Mouse (Mus musculus): ENCODE results near the gene Nbdy. TPM values are rescaled to one million over a fixed set of nuclear protein-coding genes. Genes with fewer than 3 reads are reported as not detected.
A peak's percentile ranks its signal among the peaks of the same experiment; 100 is the strongest.

Nbdy gene
- polyA plus RNA-seq (2012; ENCODE audit: insufficient read depth, insufficient read length, missing spikeins) = 20.5 and 21.5 TPM in 2 replicates

DNA sequence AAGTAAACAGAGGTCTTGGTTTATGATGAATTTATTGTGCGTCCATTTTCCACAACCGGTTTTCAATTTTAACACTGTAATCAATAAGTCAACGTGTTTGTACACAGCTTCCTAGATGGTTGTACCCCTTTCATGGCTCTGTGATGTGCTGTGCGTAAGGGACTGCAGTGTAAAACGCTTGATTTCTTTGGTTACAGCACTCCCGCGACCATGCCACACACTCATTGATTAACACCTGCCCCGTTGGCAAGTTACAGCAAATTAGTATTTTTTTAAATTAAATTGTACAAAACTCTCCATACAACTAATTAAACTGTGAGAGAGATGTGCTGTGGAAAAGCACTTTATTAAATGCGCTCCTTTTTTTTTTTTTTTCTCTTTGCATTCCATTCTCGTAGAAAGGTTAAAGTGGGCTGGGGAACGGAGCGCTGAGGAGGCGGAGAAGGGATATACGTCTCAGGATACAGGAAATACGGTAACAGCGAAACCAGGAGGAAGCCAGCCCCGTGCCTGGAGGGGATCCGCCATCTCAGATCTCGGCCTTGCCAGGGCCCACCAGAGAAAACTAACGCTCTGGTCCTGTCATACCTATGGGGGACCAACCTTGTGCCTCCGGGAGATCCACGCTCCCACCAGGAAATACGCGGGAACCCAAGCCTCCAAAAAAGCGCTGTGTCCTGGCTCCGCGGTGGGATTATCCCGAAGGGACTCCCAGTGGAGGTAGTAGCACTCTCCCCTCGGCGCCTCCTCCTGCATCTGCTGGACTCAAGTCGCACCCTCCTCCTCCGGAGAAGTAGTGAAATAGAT is at the start of gene Nbdy:
Gene Nbdy, plus strand, starts transcription at position 481 of the 807 bp plus-strand sequence.
- peak within 1 kb of the TSS; percentile 79 for H3K4me3 ChIP-seq (ENCODE audit: insufficient read depth, low read depth, low read length)
- H3K27ac ChIP-seq (replicated peaks; ENCODE audit: low read depth, low read length) = peak within 1 kb of the TSS; percentile 80
- no peaks in the 10 kb centered on the region for H3K4me1 ChIP-seq (ENCODE audit: control insufficient read depth, insufficient read depth, insufficient read length, low read length)

DNA sequence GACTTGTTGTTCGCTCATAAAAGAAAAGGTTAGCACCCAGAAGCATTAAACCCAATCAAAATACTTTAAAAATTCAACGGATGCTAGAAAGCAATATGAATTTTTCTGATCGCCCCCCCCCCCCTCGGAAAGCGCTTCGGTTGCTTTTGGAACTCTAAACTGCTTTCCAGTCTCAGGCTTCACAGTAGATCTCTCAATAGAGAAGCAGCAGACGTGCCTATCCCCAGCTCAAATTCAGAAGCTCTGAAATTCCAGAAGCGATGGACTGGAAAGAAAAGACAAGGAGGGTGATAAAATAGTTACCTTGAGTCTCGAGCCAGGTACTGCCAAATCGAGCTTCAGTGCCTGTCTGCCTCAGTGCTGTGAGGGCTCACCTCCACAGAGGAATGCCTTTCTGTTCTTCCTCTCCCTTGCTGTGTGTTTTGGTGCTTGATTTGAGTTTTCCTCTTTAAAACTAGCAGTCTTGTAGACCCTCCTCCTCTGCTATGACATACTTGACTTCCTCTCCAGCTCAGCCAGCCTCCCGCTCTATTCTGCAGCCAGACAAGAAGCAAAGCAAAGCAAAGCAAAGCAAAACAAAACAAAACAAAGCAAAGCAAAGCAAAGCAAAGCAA is 27.5 kb upstream of the Nbdy start, which contains the start of gene Kctd12b:
Gene Kctd12b, minus strand, starts transcription at position 610 of the 614 bp plus-strand sequence.
- H3K4me3 ChIP-seq (ENCODE audit: insufficient read depth, low read depth, low read length) = peak within 1 kb of the TSS; percentile 92
- H3K27ac ChIP-seq (replicated peaks; ENCODE audit: low read depth, low read length) = peak within 1 kb of the TSS; percentile 95
- no peaks in the 10 kb centered on the region; the same call in 1 of the 2 replicates for H3K4me1 ChIP-seq (ENCODE audit: control insufficient read depth, insufficient read depth, insufficient read length, low read length)

DNA sequence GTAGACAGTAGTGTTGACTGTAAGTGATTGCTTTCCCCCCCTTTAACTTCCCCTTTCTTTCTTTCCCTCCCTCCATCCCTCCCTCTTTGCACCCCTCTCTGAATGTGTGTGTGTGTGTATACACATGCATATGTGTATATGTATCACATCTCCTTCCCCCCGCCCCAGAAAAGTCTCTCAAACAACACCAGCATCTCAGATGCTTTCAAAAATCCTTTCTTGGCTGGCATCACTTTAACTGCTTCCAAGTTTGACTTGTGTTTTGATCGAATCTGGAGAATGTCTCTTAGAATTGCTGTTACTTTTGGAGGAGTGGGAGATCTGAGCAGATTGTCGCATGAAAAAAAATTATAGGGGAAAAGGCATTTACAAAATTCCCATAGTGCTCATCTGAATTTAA is 22.9 kb upstream of the Nbdy start:
- Histone ChIP-seq H3K4me3 (ENCODE audit: insufficient read depth, low read depth, low read length) (no peak overlapping the region), H3K4me1 (ENCODE audit: control insufficient read depth, insufficient read depth, insufficient read length, low read length) (no peaks in the 10 kb centered on the region), H3K27ac (replicated peaks; ENCODE audit: low read depth, low read length) (no peak overlapping the region)

DNA sequence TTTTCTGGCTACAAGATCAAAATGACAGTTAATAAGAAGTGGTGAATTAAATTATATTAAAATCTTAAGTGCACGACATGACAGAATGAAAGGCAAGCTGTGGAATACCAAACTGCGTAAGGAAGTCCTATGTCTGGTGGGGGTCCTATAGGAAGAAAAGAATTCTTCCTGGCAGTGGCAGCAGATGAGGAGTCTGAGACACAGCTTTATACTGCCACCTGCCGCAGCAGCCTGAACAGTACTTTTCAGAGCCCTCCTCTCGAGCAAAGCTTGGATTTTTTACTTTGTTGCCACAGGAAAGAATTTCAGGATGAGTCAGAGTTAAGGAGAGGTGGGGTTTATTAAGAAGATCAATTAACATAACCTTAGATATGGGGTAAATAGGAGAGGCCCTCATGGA is 15.7 kb upstream of the Nbdy start:
- Histone ChIP-seq H3K4me3 (ENCODE audit: insufficient read depth, low read depth, low read length) (no peak overlapping the region), H3K4me1 (ENCODE audit: control insufficient read depth, insufficient read depth, insufficient read length, low read length) (no peaks in the 10 kb centered on the region; the same call in 1 of the 2 replicates), H3K27ac (replicated peaks; ENCODE audit: low read depth, low read length) (no peak overlapping the region)

DNA sequence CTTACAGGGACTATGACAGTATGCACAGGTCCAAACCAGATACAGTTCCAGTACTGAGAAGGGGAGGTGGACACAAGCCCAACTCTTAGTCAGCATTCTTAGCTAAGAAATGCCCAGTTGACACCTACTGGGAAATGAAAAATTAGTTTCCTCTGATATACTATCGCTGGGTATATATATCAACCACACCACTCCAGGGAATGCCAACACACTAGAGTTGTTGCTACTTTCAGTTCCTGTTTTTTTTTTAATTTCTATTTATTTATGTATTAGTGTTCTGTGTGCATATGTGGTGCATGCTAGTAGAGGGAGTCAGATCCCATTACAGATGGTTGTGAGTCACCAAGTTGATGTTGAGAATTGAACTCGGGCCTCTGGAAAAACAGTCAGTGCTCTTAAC is 6.7 kb upstream of the Nbdy start:
- no peak overlapping the region for H3K4me3 ChIP-seq (ENCODE audit: insufficient read depth, low read depth, low read length)
- H3K27ac ChIP-seq (replicated peaks; ENCODE audit: low read depth, low read length) = no peak overlapping the region
- H3K4me1 ChIP-seq (ENCODE audit: control insufficient read depth, insufficient read depth, insufficient read length, low read length) = no peaks in the 10 kb centered on the region

DNA sequence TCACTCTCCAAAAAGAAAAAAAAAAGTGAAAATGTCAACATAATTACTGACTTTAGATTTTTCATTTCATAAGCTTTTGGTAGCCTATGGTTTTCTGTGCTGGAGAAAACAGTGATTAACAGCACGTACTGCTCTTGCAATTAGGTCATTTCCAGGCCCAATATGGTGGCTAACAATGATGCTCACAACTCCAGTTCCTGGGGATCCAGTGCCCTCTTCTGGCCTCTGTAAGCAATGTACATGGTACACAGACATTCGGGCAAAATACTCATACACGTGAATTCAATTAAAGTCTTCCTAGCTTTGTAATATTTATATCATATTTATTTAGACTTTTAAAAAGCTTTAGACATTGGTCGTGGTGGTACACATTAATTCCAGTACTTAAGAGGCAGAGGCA is 3.8 kb upstream of the Nbdy start:
- H3K27ac ChIP-seq (replicated peaks; ENCODE audit: low read depth, low read length) = no peak overlapping the region

DNA sequence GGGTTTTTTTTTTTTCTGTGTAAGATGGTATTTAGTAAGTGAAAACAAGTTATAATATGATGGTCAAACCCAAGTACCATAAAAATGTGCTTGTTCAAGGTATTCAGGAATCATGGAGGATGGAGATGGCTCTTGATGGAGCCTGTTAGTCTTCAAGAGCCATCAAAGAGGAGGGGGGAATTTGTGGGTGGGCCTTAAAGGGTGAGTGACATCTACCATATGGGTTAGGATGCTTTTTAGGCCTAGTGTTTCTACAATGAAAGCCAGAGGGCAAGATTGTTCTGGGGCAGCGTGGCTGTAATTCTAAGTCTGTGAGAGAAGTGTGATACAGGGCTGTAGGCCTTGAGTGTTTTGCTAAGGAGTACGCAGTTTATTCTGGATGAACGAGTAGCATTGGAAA is 1.0 kb downstream of the Nbdy start:
- no peak overlapping the region for H3K27ac ChIP-seq (replicated peaks; ENCODE audit: low read depth, low read length)
- peak overlapping the region; percentile 22 for H3K4me3 ChIP-seq (ENCODE audit: insufficient read depth, low read depth, low read length)
- no peaks in the 10 kb centered on the region for H3K4me1 ChIP-seq (ENCODE audit: control insufficient read depth, insufficient read depth, insufficient read length, low read length)

More for the DNA sequence above, 3.8 kb upstream of the Nbdy start:
- Histone ChIP-seq H3K4me1 (ENCODE audit: control insufficient read depth, insufficient read depth, insufficient read length, low read length) (no peaks in the 10 kb centered on the region), H3K4me3 (ENCODE audit: insufficient read depth, low read depth, low read length) (no peak overlapping the region)

DNA sequence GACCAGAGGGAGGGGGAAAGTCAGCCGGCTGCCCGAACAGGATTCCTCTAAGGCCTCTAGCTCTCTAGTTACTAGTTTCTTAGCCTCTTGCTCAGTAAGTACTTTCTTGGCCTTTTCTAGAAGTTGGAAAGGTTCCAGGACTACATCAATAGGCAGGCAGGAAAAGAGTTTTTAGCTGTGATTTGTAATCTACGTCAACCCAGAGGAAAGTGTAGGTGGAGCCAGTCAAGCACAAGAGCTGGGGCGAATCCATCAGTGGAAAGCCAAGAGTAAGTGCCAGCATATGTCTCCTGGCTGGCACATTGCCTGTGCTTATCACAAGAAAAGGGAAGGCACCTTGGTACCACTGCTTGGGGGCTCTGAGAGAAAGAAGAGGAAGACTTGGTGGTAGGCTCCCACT is 12.3 kb downstream of the Nbdy start:
- no peak overlapping the region for H3K4me3 ChIP-seq (ENCODE audit: insufficient read depth, low read depth, low read length)
- H3K27ac ChIP-seq (replicated peaks; ENCODE audit: low read depth, low read length) = 0 out of 2 replicates have a peak overlapping the region, but pooled peaks have one; percentile 11
- H3K4me1 ChIP-seq (ENCODE audit: control insufficient read depth, insufficient read depth, insufficient read length, low read length) = no peaks in the 10 kb centered on the region

DNA sequence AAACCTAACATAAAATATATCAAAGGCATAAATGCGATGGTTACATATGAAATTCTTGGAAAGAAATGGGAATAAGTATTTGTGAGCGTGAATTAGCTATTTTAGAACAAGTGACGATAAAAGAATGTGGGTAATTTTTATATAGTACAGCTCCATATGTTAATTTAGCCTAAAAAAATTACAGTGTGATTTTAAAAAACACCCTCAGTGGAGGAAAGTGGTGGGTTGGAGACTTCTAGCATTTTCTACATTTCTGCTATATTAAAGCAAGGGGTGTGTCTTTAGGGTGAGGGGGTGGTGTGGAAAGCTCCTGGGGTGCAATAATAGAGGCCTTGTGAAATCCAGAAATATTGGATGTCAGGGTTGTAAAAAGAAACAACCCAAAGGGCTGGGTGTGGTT is 19.1 kb downstream of the Nbdy start:
- H3K4me3 ChIP-seq (ENCODE audit: insufficient read depth, low read depth, low read length) = no peak overlapping the region
- no peaks in the 10 kb centered on the region for H3K4me1 ChIP-seq (ENCODE audit: control insufficient read depth, insufficient read depth, insufficient read length, low read length)
- no peak overlapping the region for H3K27ac ChIP-seq (replicated peaks; ENCODE audit: low read depth, low read length)

DNA sequence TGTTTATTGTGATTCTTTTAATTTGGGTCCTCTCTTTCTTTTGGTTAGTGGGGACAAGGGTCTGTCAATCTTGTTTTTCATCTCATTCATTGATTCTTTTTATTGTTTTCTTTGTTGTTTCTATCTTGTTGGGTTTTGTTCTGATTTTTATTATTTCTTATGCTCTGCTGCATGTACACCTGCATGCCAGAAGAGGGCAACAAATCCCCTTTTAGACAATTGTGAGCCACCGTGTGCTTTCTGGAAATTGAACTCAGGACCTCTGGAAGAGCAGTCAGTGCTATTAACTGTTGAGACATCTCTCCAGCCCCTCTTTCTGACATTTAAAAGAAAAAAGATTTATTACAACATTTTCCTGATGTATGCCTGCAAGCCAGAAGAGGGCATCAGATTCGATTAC is 25.8 kb downstream of the Nbdy start:
- H3K27ac ChIP-seq (replicated peaks; ENCODE audit: low read depth, low read length) = no peak overlapping the region
- H3K4me3 ChIP-seq (ENCODE audit: insufficient read depth, low read depth, low read length) = no peak overlapping the region
- H3K4me1 ChIP-seq (ENCODE audit: control insufficient read depth, insufficient read depth, insufficient read length, low read length) = no peaks in the 10 kb centered on the region

Other genes starting within 250 kb of the Nbdy start
- gene Ubqln2, start 225.4 kb upstream of the Nbdy start, polyA plus RNA-seq (2012; ENCODE audit: insufficient read depth, insufficient read length, missing spikeins) = 7.4 and 8.6 TPM in 2 replicates
- not detected in 2 replicates for gene Cypt3, start 165.0 kb upstream of the Nbdy start, polyA plus RNA-seq (2012; ENCODE audit: insufficient read depth, insufficient read length, missing spikeins)
- 8.6 and 9.1 TPM in 2 replicates for gene Kctd12b, start 27.2 kb upstream of the Nbdy start, polyA plus RNA-seq (2012; ENCODE audit: insufficient read depth, insufficient read length, missing spikeins)
- not detected in 2 replicates for gene Spin2c, start 108.6 kb downstream of the Nbdy start, polyA plus RNA-seq (2012; ENCODE audit: insufficient read depth, insufficient read length, missing spikeins)